Mouse (Mus musculus) inflammation-experienced regulatory T-cells, adult 6 months (primary cell): ENCODE results near the gene Bmper. TPM values are rescaled to one million over a fixed set of nuclear protein-coding genes. Genes with fewer than 3 reads are reported as not detected.

Source experiments
- ATAC-seq: one replicate; pipeline ENCODE4 v1.8.0; 2017
- polyA plus RNA-seq, 3 experiments: library from polyadenylated mRNA; unstranded; fragments of 100-300 nt; shearing (Covaris generic); gene quantifications; one replicate each; pipeline ENCODE4 v1.2.1; 2017

Bmper gene
- polyA plus RNA-seq, 3 experiments from 2014 or later, result not detected

DNA sequence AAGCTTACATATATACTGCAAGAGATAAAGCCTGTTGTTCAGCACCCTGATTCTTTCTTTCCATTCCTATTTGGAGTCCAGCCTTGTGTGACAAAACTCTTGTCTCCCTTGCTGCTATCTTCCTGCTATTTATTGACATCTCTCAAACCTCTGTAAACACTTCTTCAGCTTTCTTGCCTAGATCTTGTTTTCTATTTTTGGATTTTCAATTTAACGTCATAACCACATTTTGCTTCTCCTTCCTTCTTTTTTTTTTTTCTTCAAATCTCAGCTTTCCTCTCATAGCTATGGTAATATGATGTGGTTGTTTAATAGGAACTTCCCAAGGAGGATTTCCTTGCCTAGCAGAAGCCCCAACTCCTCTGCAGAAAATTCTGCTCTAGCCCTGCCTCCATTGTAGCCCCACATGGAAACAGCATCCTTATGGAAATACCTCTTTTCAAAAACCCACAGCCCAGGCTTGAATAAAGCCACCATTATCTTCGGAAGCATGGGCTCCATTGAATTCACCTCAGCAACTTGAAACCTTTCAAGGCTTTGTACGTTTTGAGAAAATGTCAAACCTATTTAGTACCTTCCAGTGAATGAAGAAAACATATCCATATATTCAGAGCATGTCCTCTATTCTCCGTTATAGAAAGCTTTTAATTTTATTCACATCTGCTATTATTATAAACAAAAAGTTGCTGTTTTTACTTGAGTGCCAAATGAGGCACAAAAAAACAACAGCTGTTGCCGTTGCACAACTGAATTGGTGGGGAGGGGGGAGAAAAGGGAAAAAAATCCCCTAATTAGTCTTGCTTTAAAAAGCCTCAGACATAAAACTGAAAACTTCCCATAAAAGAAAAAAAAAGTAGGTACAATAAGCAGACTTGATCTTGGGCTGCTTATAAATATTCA, 155.2 kb downstream of the Bmper start:
- ATAC-seq, result no peak

DNA sequence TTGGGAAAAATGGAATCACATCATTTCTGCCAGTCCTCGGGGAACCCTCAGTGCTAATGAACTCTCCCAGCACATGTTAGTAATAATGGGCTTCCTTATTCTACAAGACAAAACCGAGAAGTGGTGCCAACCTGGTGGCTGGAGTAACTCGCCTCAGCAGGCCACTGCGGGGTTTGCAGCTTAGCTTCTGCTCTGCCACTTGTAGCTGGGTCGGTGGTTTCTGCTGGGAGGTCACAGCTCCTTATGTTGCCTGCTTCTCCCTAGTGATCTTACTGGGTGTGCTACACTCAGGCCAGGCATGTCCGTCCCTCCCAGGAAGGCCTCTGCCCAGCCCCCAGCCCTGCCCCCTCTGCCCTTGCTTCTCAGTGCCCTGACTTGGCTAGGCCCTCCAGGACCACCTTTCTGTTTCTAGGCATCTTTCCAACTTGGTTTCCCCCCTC, 155.9 kb downstream of the Bmper start:
- no peak for ATAC-seq

GRCm38 (mm10) chr9:23380171-23380835, 157.4 kb downstream of the Bmper start:
- ATAC-seq, result no peak

- ATAC-seq, result no peak
Measured at GRCm38 (mm10) chr9:23383291-23383690, 160.4 kb downstream of the Bmper start.

DNA sequence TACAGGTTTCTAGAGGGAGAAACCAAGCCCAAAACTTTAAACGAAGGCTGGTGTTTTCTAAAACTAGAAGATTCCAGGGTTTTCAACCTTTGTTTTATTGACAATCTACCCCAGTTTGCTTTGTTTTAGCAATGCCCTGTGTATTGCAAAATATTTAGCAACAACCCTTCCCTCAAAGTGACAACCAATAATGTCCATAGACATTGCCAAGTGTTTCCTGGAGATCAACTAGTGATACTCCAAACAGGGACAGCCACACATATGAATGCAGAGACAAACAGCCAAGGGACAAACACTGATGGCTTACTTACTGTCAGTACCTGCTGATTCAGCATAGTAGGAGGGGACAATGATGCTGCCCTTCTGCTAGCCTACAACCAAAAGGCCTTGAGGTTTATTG, 161.0 kb downstream of the Bmper start:
- no peak for ATAC-seq

GRCm38 (mm10) chr9:23384880-23385279, 162.0 kb downstream of the Bmper start:
- no peak for ATAC-seq

- no peak for ATAC-seq
Measured at GRCm38 (mm10) chr9:23386201-23386600, 163.3 kb downstream of the Bmper start.

- no peak for ATAC-seq
Measured at GRCm38 (mm10) chr9:23390118-23390517, 167.2 kb downstream of the Bmper start.

DNA sequence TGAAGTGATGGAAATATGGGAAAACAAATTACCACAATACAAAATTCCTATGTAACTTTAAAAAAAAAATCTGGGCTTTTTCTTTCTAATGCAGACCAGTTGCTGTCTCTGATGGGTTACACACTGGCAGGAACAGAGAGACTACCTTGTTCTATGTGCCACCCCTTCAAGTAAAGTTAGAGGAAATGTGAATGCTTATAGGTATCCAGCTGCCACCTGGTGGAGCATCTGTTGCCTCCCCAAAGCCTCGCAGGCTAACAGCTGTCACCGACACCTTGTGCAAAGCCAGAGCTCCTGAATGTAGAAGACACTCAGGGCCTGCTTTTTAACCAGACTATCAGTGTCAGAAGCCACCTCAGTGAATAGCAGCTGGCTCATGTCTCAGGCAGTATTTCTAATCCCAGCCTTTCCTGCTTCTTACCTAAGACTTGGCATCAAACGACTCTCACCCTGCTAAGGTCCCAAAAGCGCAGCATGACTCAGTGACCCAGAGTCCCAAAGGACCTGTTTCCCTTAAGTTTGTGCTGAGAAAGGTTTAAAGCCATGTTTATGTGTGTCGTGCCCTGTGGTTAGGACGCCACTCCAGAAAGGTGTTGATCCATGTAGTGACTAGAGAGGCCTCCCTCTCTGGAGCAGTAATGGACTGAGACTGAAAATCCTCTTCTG, 171.9 kb downstream of the Bmper start:
- ATAC-seq, result no peak

DNA sequence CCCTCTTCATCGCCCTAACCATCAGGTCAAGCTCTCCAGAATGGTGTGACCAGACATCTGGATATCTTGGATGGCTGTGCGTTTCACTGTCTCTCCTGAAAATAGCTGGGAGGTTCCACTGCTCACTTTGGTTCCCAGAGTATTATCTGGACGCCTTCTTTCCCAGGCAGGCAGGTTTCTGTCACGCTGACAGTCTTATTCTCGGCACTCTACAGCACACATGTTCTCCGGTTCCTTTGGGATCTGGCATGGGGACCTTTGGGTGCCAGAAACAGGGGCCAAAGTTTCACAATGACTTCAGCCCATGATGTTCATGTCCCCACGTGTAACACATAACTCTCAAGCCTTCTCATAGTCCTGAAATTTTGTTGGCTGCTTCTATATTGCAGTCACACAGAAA, 173.3 kb downstream of the Bmper start:
- no peak for ATAC-seq

DNA sequence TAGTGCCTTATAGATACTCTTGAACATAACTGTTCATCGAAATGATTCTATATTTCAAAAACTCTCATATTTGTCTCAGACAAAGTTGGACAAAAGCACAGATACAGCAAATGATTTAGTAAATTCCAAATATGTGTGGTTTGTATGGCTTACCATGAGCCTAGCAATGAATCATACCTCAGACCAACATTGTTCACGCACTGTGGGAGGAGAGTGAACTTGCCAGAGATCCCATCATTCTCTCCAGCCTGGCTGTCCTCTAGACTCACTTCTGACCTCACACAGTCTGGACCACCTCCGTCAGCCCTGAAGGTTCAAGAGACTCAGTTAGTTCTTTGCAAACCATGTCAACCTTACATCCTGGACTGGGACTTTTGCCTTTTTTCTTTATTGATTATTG, 175.0 kb downstream of the Bmper start:
- ATAC-seq, result no peak

DNA sequence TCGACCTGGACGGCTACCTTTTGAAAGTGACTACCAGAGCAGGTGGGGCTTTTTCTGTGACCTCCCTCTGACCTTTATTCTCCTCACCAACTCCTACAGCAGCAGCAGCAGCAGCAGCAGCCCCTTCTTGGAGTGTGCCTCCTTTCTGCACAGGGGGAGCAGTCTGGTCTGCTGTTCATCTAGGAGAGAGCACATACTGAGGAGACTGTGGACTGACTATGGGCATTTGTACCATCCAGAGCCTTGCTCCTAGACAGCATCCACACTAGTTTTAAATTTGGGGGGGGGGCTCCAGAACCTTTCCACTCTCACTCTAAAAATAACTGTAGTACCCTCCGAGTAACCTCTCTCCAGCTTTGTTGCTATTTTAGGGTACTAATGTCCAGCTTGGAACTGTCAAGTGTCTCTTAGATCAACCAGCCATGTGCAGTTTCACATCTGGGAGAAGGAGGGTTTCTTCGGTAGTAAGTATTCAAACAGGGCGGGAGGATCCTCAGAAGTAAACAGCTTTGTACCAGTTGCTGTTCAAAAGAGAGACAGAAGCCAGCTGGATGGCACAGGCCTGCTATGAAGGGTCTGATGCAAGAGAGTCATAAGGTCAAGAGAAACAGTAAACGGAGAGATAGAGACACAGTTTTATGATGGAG, 176.9 kb downstream of the Bmper start:
- no peak for ATAC-seq

GRCm38 (mm10) chr9:23407416-23407815, 184.5 kb downstream of the Bmper start:
- ATAC-seq, result no peak

DNA sequence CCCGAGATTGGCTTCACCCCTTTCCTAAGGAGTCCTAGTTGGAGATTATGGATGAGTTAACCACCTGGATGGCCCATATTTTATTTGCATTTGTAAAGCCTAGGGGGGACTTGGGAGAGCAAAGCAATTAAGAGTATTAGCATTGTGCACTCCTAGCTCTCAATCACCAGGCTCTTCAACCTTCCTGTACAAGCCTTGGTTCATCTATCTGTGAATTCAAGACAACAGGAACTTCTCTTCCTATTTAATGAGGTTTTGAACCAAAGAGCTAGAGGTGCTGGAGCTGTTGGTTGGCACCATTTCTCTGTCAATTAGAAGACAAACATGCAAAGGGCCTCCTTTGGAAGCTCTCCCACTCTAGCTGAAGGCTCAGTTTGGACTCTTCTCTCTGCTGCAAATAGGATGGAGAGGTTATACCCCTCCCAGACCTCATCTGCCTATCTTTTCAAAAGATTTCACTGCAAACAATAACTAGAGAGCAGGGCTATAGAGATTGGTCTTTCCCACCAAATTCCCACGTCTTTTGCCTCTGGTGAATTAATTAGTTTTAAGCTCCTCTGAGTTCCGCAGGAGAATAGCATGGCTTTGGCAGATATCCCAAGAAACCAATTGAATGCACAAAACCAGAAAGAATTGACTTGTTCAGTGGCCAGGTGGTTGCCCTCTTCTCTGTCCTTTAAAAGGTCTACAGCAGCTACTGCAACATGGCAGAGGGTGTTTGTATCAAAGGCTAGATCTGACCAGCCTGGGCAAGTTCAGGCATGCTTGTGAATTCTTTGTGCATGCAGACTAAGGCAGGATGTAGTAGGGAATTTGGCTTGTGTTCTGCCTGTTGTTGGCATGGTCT, 185.3 kb downstream of the Bmper start:
- ATAC-seq, result no peak

- no peak for ATAC-seq
Measured at GRCm38 (mm10) chr9:23410567-23410966, 187.7 kb downstream of the Bmper start.

DNA sequence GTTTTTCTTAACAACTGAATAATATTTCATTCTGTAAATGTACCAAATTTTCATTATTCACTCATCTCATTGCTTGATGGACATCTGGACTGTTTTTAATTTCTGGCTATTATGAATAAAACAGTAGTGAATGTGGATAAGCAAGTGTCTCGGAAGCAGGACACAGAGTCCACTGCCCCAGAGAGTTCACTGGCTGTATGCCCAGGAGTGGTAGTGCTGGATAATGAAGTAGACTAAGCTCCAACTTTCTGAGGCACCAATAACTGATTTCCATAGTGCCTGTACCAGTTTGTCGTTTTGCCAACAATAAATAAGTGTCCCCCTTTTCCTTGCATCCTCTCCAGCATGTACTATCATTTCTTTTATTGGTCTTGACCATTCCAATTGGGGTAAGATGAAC, 190.1 kb downstream of the Bmper start:
- ATAC-seq, result no peak

- ATAC-seq, result no peak
Measured at GRCm38 (mm10) chr9:23419107-23419506, 196.2 kb downstream of the Bmper start.

GRCm38 (mm10) chr9:23423748-23424147, 200.9 kb downstream of the Bmper start:
- ATAC-seq, result no peak

GRCm38 (mm10) chr9:23432631-23433030, 209.8 kb downstream of the Bmper start:
- no peak for ATAC-seq

DNA sequence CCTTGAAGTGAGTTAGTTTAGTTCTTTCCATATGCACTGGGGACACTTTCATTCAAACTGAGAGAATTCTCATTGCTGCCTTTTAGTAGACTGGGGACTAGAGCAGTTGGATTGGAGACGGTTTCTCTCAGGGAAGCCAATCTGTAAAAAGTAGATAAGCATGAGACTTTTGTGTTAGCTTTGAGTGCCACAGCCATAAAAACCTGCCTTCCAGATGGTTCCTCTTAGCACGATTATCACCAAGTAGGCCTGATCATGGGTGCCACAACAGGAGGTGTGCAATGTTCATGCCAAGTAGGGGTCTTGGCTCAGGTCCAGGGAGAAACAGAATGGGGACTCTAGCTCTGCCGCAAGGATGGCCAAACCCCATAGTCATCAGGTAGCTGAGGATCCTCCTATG, 210.4 kb downstream of the Bmper start:
- no peak for ATAC-seq

GRCm38 (mm10) chr9:23436751-23437150, 213.9 kb downstream of the Bmper start:
- ATAC-seq, result no peak

DNA sequence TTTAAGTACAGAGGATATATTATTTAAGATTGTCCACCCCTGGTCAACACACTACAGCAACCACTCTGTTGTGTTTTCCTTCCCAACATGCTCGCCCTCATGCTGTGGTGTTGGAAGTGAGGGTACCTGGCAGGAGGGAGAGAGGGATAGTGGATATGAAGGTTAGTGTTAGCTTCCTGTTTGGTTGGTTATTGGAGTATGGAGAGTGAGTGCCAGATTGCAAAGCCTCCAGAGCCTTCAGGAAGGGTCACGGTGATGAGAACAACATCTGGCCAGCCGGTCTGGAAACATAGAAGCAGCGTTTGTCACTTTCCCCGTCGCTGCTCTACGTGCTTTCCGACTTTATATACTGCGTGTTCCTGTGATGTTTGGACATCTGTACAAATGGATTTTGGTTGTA, 215.8 kb downstream of the Bmper start:
- no peak for ATAC-seq
